Mouse (Mus musculus): ENCODE results near the gene Pwwp2a.

- peak; percentile 69 for TF ChIP-seq CTCF (IDR thresholded peaks at IDR 0.05; ENCODE audit: extremely low read depth, insufficient read depth, low read length)
- no peak for TF ChIP-seq POLR2A (IDR thresholded peaks at IDR 0.05; ENCODE audit: extremely low read depth, insufficient read depth, low read length)
Measured at GRCm38 (mm10) chr11:43766922-43767648, 85.3 kb downstream of the Pwwp2a start.

All from cortical plate, adult 2 months (tissue).